Mouse (Mus musculus) myocyte (in vitro differentiated cells): ENCODE measurements around the gene Gm47995. TPM values are rescaled to one million over a fixed set of nuclear protein-coding genes. Genes with fewer than 3 reads are reported as not detected.
"Not testable (repeated sequence)": the region's sequence is repeated elsewhere in the genome, so short reads cannot be mapped to it uniquely, and the experiment has no call there.

ENCODE experiments used
- H3K27me3 ChIP-seq: one replicate; pipeline ENCODE4 v1.6.1; 2011; ENCODE audit not compliant: control insufficient read depth, insufficient read depth, insufficient read length
- H3K36me3 ChIP-seq: one replicate; pipeline ENCODE4 v1.6.1; 2011; ENCODE audit not compliant: control insufficient read depth, insufficient read depth
- H3K4me2 ChIP-seq: one replicate; pipeline ENCODE4 v1.6.1; 2011; ENCODE audit warnings: low read depth, control low read depth
- H3K4me3 ChIP-seq: one replicate; pipeline ENCODE4 v1.5.1; 2011; ENCODE audit warnings: mild to moderate bottlenecking, control low read depth, moderate library complexity
- H3K79me2 ChIP-seq: one replicate; pipeline ENCODE4 v1.6.1; 2011; ENCODE audit not compliant: control insufficient read depth, insufficient read depth
- H3ac ChIP-seq: one replicate; pipeline ENCODE4 v1.6.1; 2011; ENCODE audit not compliant: control insufficient read depth, insufficient read length
- CEBPB ChIP-seq: IDR thresholded peaks from 2 replicates; pipeline ENCODE4 v1.6.1; 2011; ENCODE audit warnings: mild to moderate bottlenecking, moderate library complexity; ENCODE audit not compliant: poor library complexity, insufficient read depth, severe bottlenecking
- E2F4 ChIP-seq: IDR thresholded peaks from one replicate; pipeline ENCODE4 v1.6.1; 2011; ENCODE audit warnings: mild to moderate bottlenecking, control low read depth, moderate library complexity; ENCODE audit not compliant: insufficient read depth
- MAX ChIP-seq: IDR thresholded peaks from one replicate; pipeline ENCODE4 v1.6.1; 2011; ENCODE audit warnings: low read depth, mild to moderate bottlenecking, control low read depth
- MYOD1 ChIP-seq, 3 experiments: IDR thresholded peaks; one replicate each; pipeline ENCODE4 v1.6.1; 2011; ENCODE audit warnings: control low read depth in 2 of 3, low read depth in 2 of 3, mild to moderate bottlenecking in 2 of 3, moderate library complexity in 1 of 3; ENCODE audit not compliant: insufficient read length in 2 of 3, control insufficient read depth in 1 of 3
- MYOG ChIP-seq, 3 experiments: IDR thresholded peaks; one replicate each; pipeline ENCODE4 v1.6.1; 2011; ENCODE audit warnings: control low read depth in 2 of 3, low read depth in 2 of 3, mild to moderate bottlenecking in 2 of 3; ENCODE audit not compliant: insufficient read length in 2 of 3, control insufficient read depth in 1 of 3, insufficient read depth in 1 of 3
- POLR2A ChIP-seq: IDR thresholded peaks from one replicate; pipeline ENCODE4 v1.6.1; 2011; ENCODE audit warnings: low read depth, mild to moderate bottlenecking, control low read depth, moderate library complexity; ENCODE audit not compliant: insufficient read length
- POLR2AphosphoS2 ChIP-seq: IDR thresholded peaks from one replicate; pipeline ENCODE4 v1.6.1; 2011; ENCODE audit warnings: low read depth, control low read depth; ENCODE audit not compliant: insufficient read length
- REST ChIP-seq: IDR thresholded peaks from one replicate; pipeline ENCODE4 v1.6.1; 2011; ENCODE audit warnings: mild to moderate bottlenecking, control low read depth, moderate library complexity; ENCODE audit not compliant: insufficient read depth, insufficient read length
- SRF ChIP-seq: IDR thresholded peaks from one replicate; pipeline ENCODE4 v1.6.1; 2011; ENCODE audit warnings: low read depth; ENCODE audit not compliant: control insufficient read depth, insufficient read length
- TCF12 ChIP-seq: IDR thresholded peaks from one replicate; pipeline ENCODE4 v1.6.1; 2011; ENCODE audit warnings: mild to moderate bottlenecking, control low read depth; ENCODE audit not compliant: poor library complexity, insufficient read depth, severe bottlenecking
- TCF3 ChIP-seq: IDR thresholded peaks from one replicate; pipeline ENCODE4 v1.6.1; 2011; ENCODE audit warnings: low read depth, control low read depth; ENCODE audit not compliant: insufficient read length
- USF1 ChIP-seq: IDR thresholded peaks from one replicate; pipeline ENCODE4 v1.6.1; 2011; ENCODE audit warnings: low read depth, mild to moderate bottlenecking, control low read depth, moderate library complexity
- polyA plus RNA-seq: library from polyadenylated mRNA; unstranded; fragments of >200 nt; fragmentation: generic; extraction: Trizol; gene quantifications from one replicate; pipeline ENCODE4 v1.2.1, GENCODE M21; 2012; ENCODE audit warnings: missing spikeins

Gene Gm47995
- polyA plus RNA-seq = 0.23 TPM

GRCm38 (mm10) chr1:151198120-151198519 is at the start of gene Gm47995:
Gene Gm47995 (plus strand): TSS chr1:151198448.
- H3K27me3 ChIP-seq, H3ac ChIP-seq, H3K4me3 ChIP-seq, H3K36me3 ChIP-seq, H3K4me2 ChIP-seq, H3K79me2 ChIP-seq: not testable (repeated sequence)

GRCm38 (mm10) chr1:151150211-151150610 is 48.0 kb upstream of the Gm47995 start:
- H3K36me3 ChIP-seq = no peaks in the 10 kb centered on the region
- no peaks in the 10 kb centered on the region for H3K79me2 ChIP-seq
- H3ac ChIP-seq = no peak overlapping the region
- no peak overlapping the region for H3K4me2 ChIP-seq
- no peaks in the 10 kb centered on the region for H3K27me3 ChIP-seq
- TF ChIP-seq TCF3 (no peak), SRF (no peak), MAX (no peak), REST (no peak), MYOG (IDR thresholded peaks at IDR 0.05; ENCODE audit: control insufficient read depth in 1 of 3, insufficient read depth in 1 of 3, insufficient read length in 2 of 3, low read depth in 2 of 3) (no peak), MYOD1 (IDR thresholded peaks at IDR 0.05; ENCODE audit: control insufficient read depth in 1 of 3, insufficient read length in 2 of 3, low read depth in 2 of 3) (no peak), USF1 (no peak), CEBPB (no peak), POLR2A (no peak)
- H3K4me3 ChIP-seq = no peak overlapping the region

GRCm38 (mm10) chr1:151151089-151151488 is 47.2 kb upstream of the Gm47995 start:
- Histone ChIP-seq H3K79me2 (no peaks in the 10 kb centered on the region), H3K27me3 (no peaks in the 10 kb centered on the region), H3K4me2 (no peak overlapping the region), H3ac (no peak overlapping the region), H3K36me3 (no peaks in the 10 kb centered on the region), H3K4me3 (no peak overlapping the region)
- TF ChIP-seq POLR2A (no peak), MYOD1 (IDR thresholded peaks at IDR 0.05; ENCODE audit: control insufficient read depth in 1 of 3, insufficient read length in 2 of 3, low read depth in 2 of 3) (no peak)

- H3ac ChIP-seq = no peak overlapping the region
- no peak overlapping the region for H3K4me2 ChIP-seq
Measured at GRCm38 (mm10) chr1:151153056-151153652, 45.1 kb upstream of the Gm47995 start.

GRCm38 (mm10) chr1:151154131-151154530 is 44.1 kb upstream of the Gm47995 start:
- H3K27me3 ChIP-seq, H3K36me3 ChIP-seq, H3K79me2 ChIP-seq, H3K4me2 ChIP-seq, H3K4me3 ChIP-seq, H3ac ChIP-seq: not testable (repeated sequence)

More at GRCm38 (mm10) chr1:151153056-151153652, 45.1 kb upstream of the Gm47995 start:
- TF ChIP-seq TCF12 (no peak), USF1 (no peak), MAX (no peak), MYOD1 (IDR thresholded peaks at IDR 0.05; ENCODE audit: control insufficient read depth in 1 of 3, insufficient read length in 2 of 3, low read depth in 2 of 3) (no peak), POLR2A (no peak), REST (no peak), SRF (no peak), E2F4 (no peak), POLR2AphosphoS2 (no peak), MYOG (IDR thresholded peaks at IDR 0.05; ENCODE audit: control insufficient read depth in 1 of 3, insufficient read depth in 1 of 3, insufficient read length in 2 of 3, low read depth in 2 of 3) (no peak), CEBPB (no peak), TCF3 (no peak)
- H3K36me3 ChIP-seq = no peaks in the 10 kb centered on the region
- no peak overlapping the region for H3K4me3 ChIP-seq
- H3K27me3 ChIP-seq = no peaks in the 10 kb centered on the region
- H3K79me2 ChIP-seq = no peaks in the 10 kb centered on the region

- Histone ChIP-seq H3K27me3 (no peaks in the 10 kb centered on the region), H3K36me3 (no peaks in the 10 kb centered on the region), H3K79me2 (no peaks in the 10 kb centered on the region), H3K4me2 (no peak overlapping the region), H3ac (no peak overlapping the region), H3K4me3 (no peak overlapping the region)
- TF ChIP-seq POLR2A (no peak), USF1 (no peak), CEBPB (no peak), SRF (no peak), TCF3 (no peak), MYOG (IDR thresholded peaks at IDR 0.05; ENCODE audit: control insufficient read depth in 1 of 3, insufficient read depth in 1 of 3, insufficient read length in 2 of 3, low read depth in 2 of 3) (no peak), MAX (no peak), POLR2AphosphoS2 (no peak), TCF12 (no peak), E2F4 (no peak), MYOD1 (IDR thresholded peaks at IDR 0.05; ENCODE audit: control insufficient read depth in 1 of 3, insufficient read length in 2 of 3, low read depth in 2 of 3) (no peak), REST (no peak)
Measured at GRCm38 (mm10) chr1:151156129-151156528, 42.1 kb upstream of the Gm47995 start.
